Mouse (Mus musculus): ENCODE data around the gene Tesk1. TPM values are rescaled to one million over a fixed set of nuclear protein-coding genes. Genes with fewer than 3 reads are reported as not detected.

Tesk1 gene
- polyA plus RNA-seq, 1 experiment from 2014 or later: 9.5 TPM

- Histone ChIP-seq H3K36me3 (ENCODE audit: control insufficient read depth, insufficient read depth, low read length) (no peaks in the 10 kb centered on the region), H3K27me3 (replicated peaks; ENCODE audit: control insufficient read depth, insufficient read depth, low read length) (peaks cover 30% of the 10 kb centered on the region), H3K9ac (ENCODE audit: low read length) (peak within 1 kb of the TSS; percentile 13; the same call in 1 of the 2 replicates), H3K9me3 (ENCODE audit: control insufficient read depth, low read length) (no peaks in the 10 kb centered on the region), H3K4me2 (ENCODE audit: low read length) (peak within 1 kb of the TSS; percentile 42), H3K27ac (ENCODE audit: low read depth) (no peak within 1 kb of the TSS), H3K4me1 (replicated peaks; ENCODE audit: control insufficient read depth, insufficient read depth, low read length) (peaks cover 15% of the 10 kb centered on the region), H3K4me3 (ENCODE audit: low read depth, low read length) (peak within 1 kb of the TSS; percentile 20)
- WGBS: 29% methylated on average over 20 of the region's 20 CpGs
- no peak; the same call in 1 of the 2 replicates for ATAC-seq (replicated peaks; ENCODE audit: low FRiP score, low TSS enrichment, low read depth)
- no peak for DNase-seq (ENCODE audit: low spot score)
Measured at GRCm38 (mm10) chr4:43454041-43454836, 12.5 kb downstream of the Tesk1 start, which contains the start of gene Cd72. Gene Cd72 (minus strand): TSS chr4:43454628.

GRCm38 (mm10) chr4:43456470-43456869 lies 14.7 kb downstream of the Tesk1 start:
- H3K9ac ChIP-seq (ENCODE audit: low read length): no peak overlapping the region
- 29% methylated on average over 4 of the region's 4 CpGs for WGBS
- H3K27me3 ChIP-seq (replicated peaks; ENCODE audit: control insufficient read depth, insufficient read depth, low read length): peaks cover 30% of the 10 kb centered on the region
- no peak overlapping the region for H3K27ac ChIP-seq (ENCODE audit: low read depth)
- H3K4me1 ChIP-seq (replicated peaks; ENCODE audit: control insufficient read depth, insufficient read depth, low read length): peaks cover 15% of the 10 kb centered on the region
- DNase-seq (ENCODE audit: low spot score) (no peak), ATAC-seq (replicated peaks; ENCODE audit: low FRiP score, low TSS enrichment, low read depth) (no peak)
- no peaks in the 10 kb centered on the region for H3K9me3 ChIP-seq (ENCODE audit: control insufficient read depth, low read length)
- H3K36me3 ChIP-seq (ENCODE audit: control insufficient read depth, insufficient read depth, low read length): no peaks in the 10 kb centered on the region
- no peak overlapping the region for H3K4me3 ChIP-seq (ENCODE audit: low read depth, low read length)
- H3K4me2 ChIP-seq (ENCODE audit: low read length): no peak overlapping the region

- DNase-seq (ENCODE audit: low spot score): no peak
- Histone ChIP-seq H3K4me2 (ENCODE audit: low read length) (no peak overlapping the region), H3K4me1 (replicated peaks; ENCODE audit: control insufficient read depth, insufficient read depth, low read length) (peaks cover 15% of the 10 kb centered on the region), H3K27ac (ENCODE audit: low read depth) (no peak overlapping the region), H3K36me3 (ENCODE audit: control insufficient read depth, insufficient read depth, low read length) (no peaks in the 10 kb centered on the region), H3K4me3 (ENCODE audit: low read depth, low read length) (no peak overlapping the region), H3K9me3 (ENCODE audit: control insufficient read depth, low read length) (no peaks in the 10 kb centered on the region), H3K9ac (ENCODE audit: low read length) (no peak overlapping the region), H3K27me3 (replicated peaks; ENCODE audit: control insufficient read depth, insufficient read depth, low read length) (peaks cover 29% of the 10 kb centered on the region)
- WGBS: 18% methylated on average over 8 of the region's 8 CpGs
- ATAC-seq (replicated peaks; ENCODE audit: low FRiP score, low TSS enrichment, low read depth): no peak
Measured at GRCm38 (mm10) chr4:43457124-43457523, 15.4 kb downstream of the Tesk1 start.

- no peak overlapping the region for H3K4me3 ChIP-seq (ENCODE audit: low read depth, low read length)
- WGBS: 91% methylated on average over 5 of the region's 5 CpGs
- H3K9me3 ChIP-seq (ENCODE audit: control insufficient read depth, low read length): no peaks in the 10 kb centered on the region
- no peak overlapping the region for H3K9ac ChIP-seq (ENCODE audit: low read length)
- ATAC-seq (replicated peaks; ENCODE audit: low FRiP score, low TSS enrichment, low read depth) (no peak), DNase-seq (ENCODE audit: low spot score) (no peak)
- H3K27ac ChIP-seq (ENCODE audit: low read depth): no peak overlapping the region
- no peak overlapping the region for H3K4me2 ChIP-seq (ENCODE audit: low read length)
- no peaks in the 10 kb centered on the region for H3K27me3 ChIP-seq (replicated peaks; ENCODE audit: control insufficient read depth, insufficient read depth, low read length)
- H3K4me1 ChIP-seq (replicated peaks; ENCODE audit: control insufficient read depth, insufficient read depth, low read length): no peaks in the 10 kb centered on the region
- no peaks in the 10 kb centered on the region for H3K36me3 ChIP-seq (ENCODE audit: control insufficient read depth, insufficient read depth, low read length)
Measured at GRCm38 (mm10) chr4:43463102-43463501, 21.4 kb downstream of the Tesk1 start.

GRCm38 (mm10) chr4:43465935-43466334 lies 24.2 kb downstream of the Tesk1 start:
- Histone ChIP-seq H3K4me1 (replicated peaks; ENCODE audit: control insufficient read depth, insufficient read depth, low read length) (no peaks in the 10 kb centered on the region), H3K9ac (ENCODE audit: low read length) (no peak overlapping the region), H3K27ac (ENCODE audit: low read depth) (no peak overlapping the region), H3K27me3 (replicated peaks; ENCODE audit: control insufficient read depth, insufficient read depth, low read length) (no peaks in the 10 kb centered on the region), H3K9me3 (ENCODE audit: control insufficient read depth, low read length) (no peaks in the 10 kb centered on the region), H3K4me3 (ENCODE audit: low read depth, low read length) (no peak overlapping the region), H3K36me3 (ENCODE audit: control insufficient read depth, insufficient read depth, low read length) (no peaks in the 10 kb centered on the region), H3K4me2 (ENCODE audit: low read length) (no peak overlapping the region)
- WGBS: 83% methylated on average over 6 of the region's 6 CpGs
- DNase-seq (ENCODE audit: low spot score) (no peak), ATAC-seq (replicated peaks; ENCODE audit: low FRiP score, low TSS enrichment, low read depth) (no peak)

- Histone ChIP-seq H3K27ac (ENCODE audit: low read depth) (no peak overlapping the region), H3K4me2 (ENCODE audit: low read length) (no peak overlapping the region), H3K36me3 (ENCODE audit: control insufficient read depth, insufficient read depth, low read length) (no peaks in the 10 kb centered on the region), H3K27me3 (replicated peaks; ENCODE audit: control insufficient read depth, insufficient read depth, low read length) (no peaks in the 10 kb centered on the region), H3K9ac (ENCODE audit: low read length) (no peak overlapping the region), H3K4me1 (replicated peaks; ENCODE audit: control insufficient read depth, insufficient read depth, low read length) (no peaks in the 10 kb centered on the region), H3K4me3 (ENCODE audit: low read depth, low read length) (no peak overlapping the region), H3K9me3 (ENCODE audit: control insufficient read depth, low read length) (no peaks in the 10 kb centered on the region)
- DNase-seq (ENCODE audit: low spot score) (no peak), ATAC-seq (replicated peaks; ENCODE audit: low FRiP score, low TSS enrichment, low read depth) (no peak)
- WGBS: 88% methylated on average over 7 of the region's 7 CpGs
Measured at GRCm38 (mm10) chr4:43466872-43467271, 25.1 kb downstream of the Tesk1 start.

GRCm38 (mm10) chr4:43470301-43470700 lies 28.6 kb downstream of the Tesk1 start:
- no peak overlapping the region for H3K9ac ChIP-seq (ENCODE audit: low read length)
- no peak overlapping the region for H3K4me2 ChIP-seq (ENCODE audit: low read length)
- no peak overlapping the region for H3K27ac ChIP-seq (ENCODE audit: low read depth)
- DNase-seq (ENCODE audit: low spot score) (no peak), ATAC-seq (replicated peaks; ENCODE audit: low FRiP score, low TSS enrichment, low read depth) (no peak)
- no peaks in the 10 kb centered on the region for H3K36me3 ChIP-seq (ENCODE audit: control insufficient read depth, insufficient read depth, low read length)
- no peaks in the 10 kb centered on the region for H3K27me3 ChIP-seq (replicated peaks; ENCODE audit: control insufficient read depth, insufficient read depth, low read length)
- H3K9me3 ChIP-seq (ENCODE audit: control insufficient read depth, low read length): no peaks in the 10 kb centered on the region
- 90% methylated on average over 10 of the region's 10 CpGs for WGBS
- H3K4me3 ChIP-seq (ENCODE audit: low read depth, low read length): no peak overlapping the region
- H3K4me1 ChIP-seq (replicated peaks; ENCODE audit: control insufficient read depth, insufficient read depth, low read length): no peaks in the 10 kb centered on the region

- Histone ChIP-seq H3K9me3 (ENCODE audit: control insufficient read depth, low read length) (no peaks in the 10 kb centered on the region), H3K4me3 (ENCODE audit: low read depth, low read length) (no peak overlapping the region), H3K4me2 (ENCODE audit: low read length) (no peak overlapping the region), H3K4me1 (replicated peaks; ENCODE audit: control insufficient read depth, insufficient read depth, low read length) (0 out of 2 replicates have a peak, but pooled peaks cover 3% of the 10 kb centered on the region), H3K9ac (ENCODE audit: low read length) (no peak overlapping the region), H3K27ac (ENCODE audit: low read depth) (no peak overlapping the region), H3K27me3 (replicated peaks; ENCODE audit: control insufficient read depth, insufficient read depth, low read length) (no peaks in the 10 kb centered on the region), H3K36me3 (ENCODE audit: control insufficient read depth, insufficient read depth, low read length) (no peaks in the 10 kb centered on the region)
- WGBS: 77% methylated on average over 1 of the region's 1 CpGs
- ATAC-seq (replicated peaks; ENCODE audit: low FRiP score, low TSS enrichment, low read depth) (no peak), DNase-seq (ENCODE audit: low spot score) (no peak)
Measured at GRCm38 (mm10) chr4:43473636-43474035, 31.9 kb downstream of the Tesk1 start.

GRCm38 (mm10) chr4:43476604-43477003 lies 34.9 kb downstream of the Tesk1 start:
- no peaks in the 10 kb centered on the region for H3K36me3 ChIP-seq (ENCODE audit: control insufficient read depth, insufficient read depth, low read length)
- no peaks in the 10 kb centered on the region for H3K9me3 ChIP-seq (ENCODE audit: control insufficient read depth, low read length)
- H3K9ac ChIP-seq (ENCODE audit: low read length): no peak overlapping the region
- H3K27ac ChIP-seq (ENCODE audit: low read depth): no peak overlapping the region
- 77% methylated on average over 6 of the region's 6 CpGs for whole genome bisulfite sequencing
- no peaks in the 10 kb centered on the region for H3K27me3 ChIP-seq (replicated peaks; ENCODE audit: control insufficient read depth, insufficient read depth, low read length)
- H3K4me3 ChIP-seq (ENCODE audit: low read depth, low read length): no peak overlapping the region
- no peak overlapping the region for H3K4me2 ChIP-seq (ENCODE audit: low read length)
- ATAC-seq (replicated peaks; ENCODE audit: low FRiP score, low TSS enrichment, low read depth) (no peak), DNase-seq (ENCODE audit: low spot score) (no peak)
- H3K4me1 ChIP-seq (replicated peaks; ENCODE audit: control insufficient read depth, insufficient read depth, low read length): peaks cover 3% of the 10 kb centered on the region; the same call in 1 of the 2 replicates

Measured in intestine, embryonic 14.5 days (tissue).